22 mouse cellular contexts compared by ENCODE assay signal in the genomic region with DNA sequence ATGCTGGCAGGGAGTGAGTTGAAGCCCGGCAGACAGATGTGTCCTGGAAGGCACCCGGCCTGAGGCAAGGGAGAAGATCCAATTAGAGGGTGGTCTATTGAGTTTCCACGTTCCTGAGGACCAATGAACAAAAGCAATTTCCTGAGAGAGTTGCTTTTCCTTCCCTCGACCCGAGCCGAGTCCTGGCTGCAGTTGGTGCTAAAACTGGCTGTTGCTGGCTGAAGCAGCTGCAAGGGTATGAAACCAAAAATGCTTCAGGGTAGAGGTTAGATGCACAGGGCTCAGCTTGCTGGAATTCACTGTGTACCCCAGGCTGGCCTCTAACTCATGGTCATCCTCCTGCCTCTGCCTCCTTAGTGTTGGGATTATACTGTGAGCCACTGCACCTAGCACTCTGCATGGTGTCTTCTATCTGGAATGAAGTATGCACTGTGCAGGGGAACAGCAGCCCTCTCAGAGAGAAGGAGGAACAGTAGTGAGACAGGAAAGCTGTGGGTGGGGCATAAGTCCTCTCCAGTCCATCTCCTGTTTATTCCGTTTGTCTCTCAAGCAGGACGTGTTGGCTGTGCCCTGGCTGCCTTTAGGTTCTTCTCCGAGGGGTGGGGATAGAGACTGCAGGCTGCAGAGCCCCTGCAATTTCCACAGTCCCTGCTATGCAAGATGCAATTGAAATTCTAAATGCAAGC. TPM values are rescaled to one million over a fixed set of nuclear protein-coding genes. Genes with fewer than 3 reads are reported as not detected.
A peak's percentile ranks its signal among the peaks of the same experiment; 100 is the strongest.
DNase-seq lines count a peak whose midpoint lies in the region; ATAC-seq lines count a peak whose summit lies in the region.
"Had no signal": no experiment of that assay in that cellular context is flagged by ENCODE, and none has a peak within 500 bp of the region (broad histone marks: within the 10 kb centered on the region; RNA-seq: fewer than 3 reads in every experiment).

No protein-coding gene starts in this region.

- WGBS in kidney, embryonic 15.5 days = 33% methylated on average over 9 of the region's 9 CpGs
- 40% methylated on average over 9 of the region's 9 CpGs for WGBS in kidney, embryonic 16.5 days
- WGBS in intestine, embryonic 15.5 days = 48% methylated on average over 9 of the region's 9 CpGs

- no peak for DNase-seq in frontal cortex, postnatal 25 days (ENCODE audit: low spot score in 2 of 2)
- peak; percentile 38 for DNase-seq in lung, postnatal 10 days
- no peak for DNase-seq in embryo, embryonic 9.5 days (ENCODE audit: extremely low spot score)
- no peak for DNase-seq in embryo, embryonic 10 days (ENCODE audit: low spot score)
- DNase-seq: adrenal gland, postnatal 14 days; cerebellum, adult 9-11 months; embryo, embryonic 11 days; kidney, adult 2 months; kidney, postnatal 4 days; layer of hippocampus, adult 9-11 months; right cerebral cortex, adult 18-20 months had no signal

- H3K9ac ChIP-seq in kidney, embryonic 15.5 days = no peak overlapping the region
- H3K9ac ChIP-seq in kidney, embryonic 16.5 days (replicated peaks; ENCODE audit: low read length) = no peak overlapping the region
- no peak overlapping the region for H3K9ac ChIP-seq in intestine, embryonic 15.5 days
- H3K9ac ChIP-seq: embryonic facial prominence, embryonic 15.5 days had no signal

- H3K4me2 ChIP-seq in kidney, embryonic 15.5 days = no peak overlapping the region
- no peak overlapping the region for H3K4me2 ChIP-seq in kidney, embryonic 16.5 days (replicated peaks; ENCODE audit: low read depth, low read length)
- no peak overlapping the region for H3K4me2 ChIP-seq in intestine, embryonic 15.5 days (replicated peaks)
- H3K4me2 ChIP-seq: embryonic facial prominence, embryonic 15.5 days; heart, embryonic 11.5 days had no signal

- no peak overlapping the region for H3K4me3 ChIP-seq in kidney, embryonic 15.5 days (replicated peaks)
- no peak overlapping the region for H3K4me3 ChIP-seq in kidney, embryonic 16.5 days (ENCODE audit: low read length)
- no peak overlapping the region for H3K4me3 ChIP-seq in intestine, embryonic 15.5 days (replicated peaks)
- H3K4me3 ChIP-seq: embryonic facial prominence, embryonic 15.5 days; hindbrain, embryonic 10.5 days; limb, embryonic 10.5 days; midbrain, embryonic 10.5 days had no signal

- peaks cover 12% of the 10 kb centered on the region for H3K4me1 ChIP-seq in kidney, embryonic 15.5 days
- H3K4me1 ChIP-seq in kidney, embryonic 16.5 days (ENCODE audit: insufficient read depth, low read length) = no peaks in the 10 kb centered on the region
- H3K4me1 ChIP-seq in intestine, embryonic 15.5 days (replicated peaks) = no peaks in the 10 kb centered on the region
- H3K4me1 ChIP-seq: limb, embryonic 10.5 days had no signal

- no peaks in the 10 kb centered on the region for H3K36me3 ChIP-seq in kidney, embryonic 15.5 days
- H3K36me3 ChIP-seq in kidney, embryonic 16.5 days (ENCODE audit: insufficient read depth, low read length) = no peaks in the 10 kb centered on the region
- no peaks in the 10 kb centered on the region for H3K36me3 ChIP-seq in intestine, embryonic 15.5 days
- H3K36me3 ChIP-seq: embryonic facial prominence, embryonic 15.5 days; hindbrain, embryonic 10.5 days; limb, embryonic 10.5 days; midbrain, embryonic 10.5 days had no signal

- peak; percentile 51; the same call in 1 of the 2 replicates for ATAC-seq in frontal cortex, adult (ENCODE audit: low TSS enrichment)
- 0 out of 2 replicates have a peak, but pooled peaks have one; percentile 12 for ATAC-seq in kidney, embryonic 15.5 days (replicated peaks; ENCODE audit: low FRiP score)
- no peak for ATAC-seq in kidney, embryonic 16.5 days (ENCODE audit: low FRiP score, low TSS enrichment)
- ATAC-seq in intestine, embryonic 15.5 days = no peak
- ATAC-seq: activated CD4-positive, CD25-positive, alpha-beta regulatory T cell, adult 4 months; forebrain, embryonic 16.5 days had no signal

- no peaks in the 10 kb centered on the region for H3K9me3 ChIP-seq in kidney, embryonic 15.5 days (replicated peaks)
- H3K9me3 ChIP-seq in kidney, embryonic 16.5 days (ENCODE audit: low read length) = no peaks in the 10 kb centered on the region
- H3K9me3 ChIP-seq in intestine, embryonic 15.5 days = no peaks in the 10 kb centered on the region
- H3K9me3 ChIP-seq: embryonic facial prominence, embryonic 15.5 days; hindbrain, embryonic 10.5 days; limb, embryonic 10.5 days; midbrain, embryonic 10.5 days had no signal

- no peak overlapping the region for H3K27ac ChIP-seq in kidney, embryonic 15.5 days
- no peak overlapping the region for H3K27ac ChIP-seq in kidney, embryonic 16.5 days (ENCODE audit: low read length)
- H3K27ac ChIP-seq in intestine, embryonic 15.5 days = no peak overlapping the region
- H3K27ac ChIP-seq: embryonic facial prominence, embryonic 15.5 days; hindbrain, embryonic 10.5 days; limb, embryonic 10.5 days; midbrain, embryonic 10.5 days had no signal

- peaks cover 6% of the 10 kb centered on the region; the same call in 1 of the 2 replicates for H3K27me3 ChIP-seq in kidney, embryonic 15.5 days
- no peaks in the 10 kb centered on the region for H3K27me3 ChIP-seq in kidney, embryonic 16.5 days (ENCODE audit: insufficient read depth, low read length)
- H3K27me3 ChIP-seq in intestine, embryonic 15.5 days (replicated peaks) = no peaks in the 10 kb centered on the region
- H3K27me3 ChIP-seq: embryonic facial prominence, embryonic 15.5 days had no signal

RNA-seq across cellular contexts. Expression of a gene that starts 24.4 kb away (rescaled TPM):
- polyA plus RNA-seq in kidney, embryonic 15.5 days (2015; fragmentation: Nextera tagmentation; extraction: Ambion mirVana) = 20.9 and 21.5 TPM in 2 replicates
- polyA plus RNA-seq in kidney, embryonic 16.5 days (2015; fragmentation: Nextera tagmentation; extraction: Ambion mirVana) = 18.7 and 22.5 TPM in 2 replicates
- polyA plus RNA-seq in intestine, embryonic 15.5 days (2015; fragmentation: Nextera tagmentation; extraction: Ambion mirVana) = 8.0 and 8.9 TPM in 2 replicates

Comparison
In these comparisons a context has a peak if more than half of its experiments do, and no peak if none do; other contexts are left out.
1. ATAC-seq: peak in frontal cortex, adult (single experiment) and kidney, embryonic 15.5 days (single experiment); none in kidney, embryonic 16.5 days (single experiment) and intestine, embryonic 15.5 days (single experiment).